Mouse (Mus musculus) cortical plate, adult 2 months (tissue): ENCODE data around the gene Rhox2h. TPM values are rescaled to one million over a fixed set of nuclear protein-coding genes. Genes with fewer than 3 reads are reported as not detected.
"Not testable (repeated sequence)": the region's sequence is repeated elsewhere in the genome, so short reads cannot be mapped to it uniquely, and the experiment has no call there.

Source experiments
- H3K27ac ChIP-seq: fragments of 200-500 bp; 2 replicates; pipeline ENCODE4 v1.5.1; 2012; ENCODE audit warnings: low read length, control low read depth, inconsistent platforms; ENCODE audit not compliant: insufficient read depth
- H3K4me1 ChIP-seq: fragments of 200-500 bp; 2 replicates; pipeline ENCODE4 v1.6.1; 2011; ENCODE audit warnings: low read length; ENCODE audit not compliant: control insufficient read depth, insufficient read depth
- H3K4me3 ChIP-seq: fragments of 200-500 bp; 2 replicates; pipeline ENCODE4 v1.5.1; 2011; ENCODE audit warnings: mild to moderate bottlenecking, low read length, control low read depth; ENCODE audit not compliant: insufficient read depth
- CTCF ChIP-seq: fragments of 200-500 bp; IDR thresholded peaks from 2 replicates; pipeline ENCODE4 v1.5.1; 2011; ENCODE audit warnings: mild to moderate bottlenecking, control low read depth, low read length; ENCODE audit not compliant: insufficient read depth; ENCODE audit errors: extremely low read depth
- POLR2A ChIP-seq: fragments of 200-500 bp; IDR thresholded peaks from 2 replicates; pipeline ENCODE4 v1.6.1; 2011; ENCODE audit warnings: mild to moderate bottlenecking, low read length, control low read depth; ENCODE audit not compliant: insufficient read depth; ENCODE audit errors: extremely low read depth
- polyA plus RNA-seq: library from polyadenylated mRNA; depleted of rRNA; stranded (reverse); fragments of >200 nt; gene quantifications from 2 replicates; pipeline ENCODE4 v1.2.3, GENCODE M21; 2012; rRNA removed

Rhox2h gene
- not detected in 2 replicates for polyA plus RNA-seq

- not testable (repeated sequence) for H3K4me1 ChIP-seq, H3K4me3 ChIP-seq, H3K27ac ChIP-seq
These were observed at the start of gene Rhox2h for GRCm38 (mm10) chrX:37673177-37673576. Gene Rhox2h (minus strand): TSS chrX:37673277.

DNA sequence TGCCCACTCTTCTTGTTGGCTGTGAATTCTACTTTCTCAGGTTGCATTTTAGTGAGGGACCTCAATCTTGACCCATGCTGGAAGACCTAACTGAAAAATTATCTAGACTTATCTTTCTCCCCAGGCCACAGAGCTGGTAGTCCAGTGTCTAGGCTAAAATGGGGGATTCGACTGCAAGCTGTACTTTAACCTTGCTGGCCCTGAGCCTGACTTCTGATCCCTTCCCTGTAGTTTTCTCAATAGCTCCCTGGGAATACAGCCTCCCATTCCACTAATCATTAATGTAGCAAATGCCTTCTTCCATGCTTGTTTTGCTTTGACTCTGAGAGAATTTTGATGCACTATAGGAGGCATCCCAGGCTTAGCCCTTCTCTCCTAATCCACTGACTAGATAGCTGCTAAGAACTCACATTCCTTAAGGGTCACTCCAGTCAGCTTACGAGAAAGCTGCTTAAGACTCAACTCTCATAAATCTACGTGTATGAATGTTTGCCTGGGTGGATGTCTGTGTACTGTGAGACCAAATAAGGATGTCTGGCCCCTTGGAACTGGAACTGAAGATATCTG lies 28.8 kb upstream of the Rhox2h start:
- H3K4me1 ChIP-seq: no peaks in the 10 kb centered on the region
- no peak overlapping the region for H3K27ac ChIP-seq
- TF ChIP-seq POLR2A: no peak
- TF ChIP-seq CTCF: no peak
- H3K4me3 ChIP-seq: no peak overlapping the region

- H3K4me1 ChIP-seq: no peaks in the 10 kb centered on the region
- no peak overlapping the region for H3K27ac ChIP-seq
- no peak overlapping the region for H3K4me3 ChIP-seq
- no peak for TF ChIP-seq CTCF
- TF ChIP-seq POLR2A: no peak
These were observed 19.2 kb upstream of the Rhox2h start for GRCm38 (mm10) chrX:37692261-37692660.

DNA sequence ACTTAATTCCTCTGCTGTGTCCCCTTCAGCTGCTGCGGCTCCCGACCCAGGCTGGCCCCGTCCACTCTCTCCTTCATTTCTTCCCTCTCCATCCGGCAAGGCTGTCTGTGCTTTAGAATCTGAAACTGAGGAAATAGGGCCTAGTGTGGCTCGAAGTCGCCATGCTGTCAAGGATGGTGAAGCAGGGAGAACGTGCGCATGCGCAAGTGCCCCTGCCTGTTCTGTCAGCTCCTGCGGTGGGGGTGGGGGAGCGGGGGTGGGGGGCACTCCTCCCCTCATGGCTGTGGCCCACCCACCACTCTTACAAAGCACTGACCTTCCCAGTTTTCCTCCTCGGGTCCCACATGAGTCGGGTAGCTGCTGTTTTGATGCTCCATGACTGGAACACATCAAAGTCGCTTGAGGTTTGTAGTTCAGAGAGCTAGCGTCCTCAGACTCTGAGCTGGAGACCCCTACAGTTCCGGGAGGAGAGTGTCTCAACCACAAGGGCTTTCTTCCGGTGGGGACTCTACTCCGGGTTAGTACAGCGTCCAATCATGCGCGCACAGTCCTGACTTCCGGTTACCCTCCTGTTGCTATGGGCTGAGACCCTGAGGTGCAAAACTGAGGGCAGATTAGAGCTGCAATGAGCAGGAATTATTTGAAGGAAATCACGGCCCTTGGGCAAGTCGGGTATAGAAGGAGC lies 10.1 kb upstream of the Rhox2h start:
- H3K4me3 ChIP-seq: no peak overlapping the region
- H3K4me1 ChIP-seq: no peaks in the 10 kb centered on the region
- no peak overlapping the region for H3K27ac ChIP-seq
- TF ChIP-seq POLR2A: no peak
- no peak for TF ChIP-seq CTCF

- H3K27ac ChIP-seq, H3K4me3 ChIP-seq, H3K4me1 ChIP-seq: not testable (repeated sequence)
These were observed 4.4 kb downstream of the Rhox2h start, which contains the start of gene Rhox3h for GRCm38 (mm10) chrX:37668664-37669063. Gene Rhox3h (minus strand): TSS chrX:37668764.

DNA sequence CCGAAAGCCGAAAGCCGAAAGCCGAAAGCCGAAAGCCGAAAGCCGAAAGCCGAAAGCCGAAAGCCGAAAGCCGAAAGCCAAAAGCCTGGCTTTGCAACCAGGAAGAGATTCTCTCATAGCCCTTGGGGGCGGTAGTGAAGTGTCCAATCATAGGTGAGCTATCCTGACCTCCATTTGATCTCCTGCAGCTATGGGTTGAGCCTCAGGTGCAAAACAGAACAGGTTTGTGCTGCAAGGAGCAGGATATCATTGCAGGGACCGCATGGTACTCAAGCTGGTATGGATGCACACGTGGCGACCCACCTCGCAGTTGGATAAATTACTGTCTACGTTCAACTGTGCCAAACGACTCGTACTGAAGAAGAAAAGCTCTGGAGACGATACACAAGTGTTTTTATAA lies 21.9 kb downstream of the Rhox2h start, which contains the start of gene Rhox4g:
Rhox4g (minus strand) TSS at position 101 of the 400 bp plus-strand sequence.
- H3K4me3 ChIP-seq, H3K4me1 ChIP-seq, H3K27ac ChIP-seq: not testable (repeated sequence)

DNA sequence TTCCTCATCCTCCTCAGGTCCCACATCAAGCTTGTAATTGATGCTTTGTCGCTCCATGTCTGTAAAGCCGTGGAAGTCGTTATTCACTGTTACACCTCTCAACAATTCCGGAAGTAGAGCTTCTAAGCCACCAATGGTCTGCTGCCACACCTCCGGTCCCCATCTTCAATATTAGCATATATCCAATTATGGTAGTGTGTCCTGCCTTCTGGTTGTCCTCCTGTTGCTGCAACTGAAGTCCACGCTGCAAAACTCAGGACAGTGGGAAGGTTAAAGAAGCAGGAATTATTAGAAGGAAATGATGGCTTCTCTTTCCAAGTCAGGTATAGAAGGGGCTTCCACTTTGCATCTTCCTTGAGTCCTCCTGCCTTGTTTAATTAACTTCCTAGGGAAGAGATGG lies 29.7 kb downstream of the Rhox2h start, which contains the start of gene Rhox2g:
Rhox2g (minus strand) TSS at position 101 of the 400 bp plus-strand sequence.
- H3K4me1 ChIP-seq, H3K4me3 ChIP-seq, H3K27ac ChIP-seq: not testable (repeated sequence)

- H3K4me3 ChIP-seq, H3K4me1 ChIP-seq, H3K27ac ChIP-seq: not testable (repeated sequence)
These were observed 44.6 kb downstream of the Rhox2h start, which contains the start of gene Rhox3g for GRCm38 (mm10) chrX:37628512-37628911. Gene Rhox3g (minus strand): TSS chrX:37628612.

Other genes with a start within 250 kb of the Rhox2h start
- gene Rhox4b, start 240.8 kb downstream of the Rhox2h start, polyA plus RNA-seq: not detected in 2 replicates
- not detected in 2 replicates for gene Rhox2c, start 219.6 kb downstream of the Rhox2h start, polyA plus RNA-seq
- gene Rhox3c, start 214.7 kb downstream of the Rhox2h start, polyA plus RNA-seq: not detected in 2 replicates
- gene Rhox4c, start 192.9 kb downstream of the Rhox2h start, polyA plus RNA-seq: not detected in 2 replicates
- not detected in 2 replicates for gene Rhox2d, start 179.8 kb downstream of the Rhox2h start, polyA plus RNA-seq
- gene Rhox4d, start 158.9 kb downstream of the Rhox2h start, polyA plus RNA-seq: not detected in 2 replicates
- not detected in 2 replicates for gene Rhox2e, start 142.8 kb downstream of the Rhox2h start, polyA plus RNA-seq
- not detected in 2 replicates for gene Rhox3e, start 131.3 kb downstream of the Rhox2h start, polyA plus RNA-seq
- not detected in 2 replicates for gene Rhox4e, start 115.9 kb downstream of the Rhox2h start, polyA plus RNA-seq
- not detected in 2 replicates for gene Rhox2f, start 101.9 kb downstream of the Rhox2h start, polyA plus RNA-seq
- gene Rhox3f, start 92.3 kb downstream of the Rhox2h start, polyA plus RNA-seq: not detected in 2 replicates
- gene Rhox4f, start 65.6 kb downstream of the Rhox2h start, polyA plus RNA-seq: not detected in 2 replicates
- gene Rhox3g, start 44.7 kb downstream of the Rhox2h start, polyA plus RNA-seq: not detected in 2 replicates
- not detected in 2 replicates for gene Rhox2g, start 29.8 kb downstream of the Rhox2h start, polyA plus RNA-seq
- not detected in 2 replicates for gene Rhox4g, start 21.9 kb downstream of the Rhox2h start, polyA plus RNA-seq
- not detected in 2 replicates for gene Rhox3h, start 4.5 kb downstream of the Rhox2h start, polyA plus RNA-seq
- gene Rhox5, start 131.6 kb upstream of the Rhox2h start, polyA plus RNA-seq: not detected in 2 replicates
- 0.09 TPM in 1 of 2 replicates, not detected in the other for gene Rhox6, start 153.6 kb upstream of the Rhox2h start, polyA plus RNA-seq
- not detected in 2 replicates for gene Rhox7a, start 158.4 kb upstream of the Rhox2h start, polyA plus RNA-seq
- not detected in 2 replicates for gene Rhox8, start 205.7 kb upstream of the Rhox2h start, polyA plus RNA-seq
- gene Rhox7b, start 224.0 kb upstream of the Rhox2h start, polyA plus RNA-seq: not detected in 2 replicates
- gene Rhox9, start 228.5 kb upstream of the Rhox2h start, polyA plus RNA-seq: not detected in 2 replicates